Mouse (Mus musculus): ENCODE measurements around the gene Lrrfip2.

GRCm38 (mm10) chr9:111223406-111223805 is 106.0 kb downstream of the Lrrfip2 start:
- TF ChIP-seq GATA1 (IDR thresholded peaks at IDR 0.05; ENCODE audit: borderline replicate concordance, low read length) (no peak), FLI1 (IDR thresholded peaks at IDR 0.05; ENCODE audit: low read length) (no peak)
